Mouse (Mus musculus) spleen, postnatal 0 days (tissue): Measurements from ENCODE around the gene Ift20. TPM values are rescaled to one million over a fixed set of nuclear protein-coding genes. Genes with fewer than 3 reads are reported as not detected.

Experiments
- polyA plus RNA-seq: library from polyadenylated mRNA; unstranded; fragments of >200 nt; fragmentation: Nextera tagmentation; extraction: Ambion mirVana; gene quantifications from 2 replicates; pipeline ENCODE4 v1.2.1, GENCODE M21; 2015

The Ift20 gene
- 87.4 and 93.9 TPM in 2 replicates for polyA plus RNA-seq

GRCm38 (mm10) chr11:78536080-78536689, at the start of gene Ift20, which contains the start of gene Tnfaip1:
Gene Ift20, plus strand, starts transcription at chr11:78536361.
Gene Tnfaip1, minus strand, starts transcription at chr11:78536332.

GRCm38 (mm10) chr11:78497544-78498522, 38.3 kb upstream of the Ift20 start, which contains the start of gene Sarm1:
Gene Sarm1, minus strand, starts transcription at chr11:78497754.

GRCm38 (mm10) chr11:78499004-78499403, 37.2 kb upstream of the Ift20 start, which contains the start of gene Vtn:
Gene Vtn, plus strand, starts transcription at chr11:78499091.

GRCm38 (mm10) chr11:78502909-78503650, 33.1 kb upstream of the Ift20 start, which contains the start of gene Sebox:
Gene Sebox, plus strand, starts transcription at chr11:78503447.

GRCm38 (mm10) chr11:78512025-78512957, 23.9 kb upstream of the Ift20 start, which contains the start of the genes Tmem199 and Poldip2:
Gene Tmem199, minus strand, starts transcription at chr11:78512172.
Gene Poldip2, plus strand, starts transcription at chr11:78512193.

GRCm38 (mm10) chr11:78550168-78551058, 14.3 kb downstream of the Ift20 start, which contains the start of gene Tmem97:
Gene Tmem97, minus strand, starts transcription at chr11:78550777.

Other genes starting within 250 kb of the Ift20 start
- gene BC030499, start 245.5 kb upstream of the Ift20 start, polyA plus RNA-seq: 0.28 and 0.48 TPM in 2 replicates
- 32.4 and 32.5 TPM in 2 replicates for gene Spag5, start 234.8 kb upstream of the Ift20 start, polyA plus RNA-seq
- 1.4 and 1.7 TPM in 2 replicates for gene Aldoc, start 213.4 kb upstream of the Ift20 start, polyA plus RNA-seq
- 30.3 and 30.6 TPM in 2 replicates for gene Pigs, start 207.9 kb upstream of the Ift20 start, polyA plus RNA-seq
- 42.3 and 46.7 TPM in 2 replicates for gene Unc119, start 192.9 kb upstream of the Ift20 start, polyA plus RNA-seq
- gene Foxn1, start 149.8 kb upstream of the Ift20 start, polyA plus RNA-seq: not detected in 2 replicates
- gene Slc13a2, start 114.1 kb upstream of the Ift20 start, polyA plus RNA-seq: 0.08 TPM in 1 of 2 replicates, not detected in the other
- gene Slc46a1, start 70.7 kb upstream of the Ift20 start, polyA plus RNA-seq: 2.3 and 3.3 TPM in 2 replicates
- gene Sarm1, start 38.6 kb upstream of the Ift20 start, polyA plus RNA-seq: 0.04 TPM in 1 of 2 replicates, not detected in the other
- gene Vtn, start 37.3 kb upstream of the Ift20 start, polyA plus RNA-seq: 0.30 and 0.61 TPM in 2 replicates
- not detected in 2 replicates for gene Sebox, start 32.9 kb upstream of the Ift20 start, polyA plus RNA-seq
- 23.5 and 23.7 TPM in 2 replicates for gene Tmem199, start 24.2 kb upstream of the Ift20 start, polyA plus RNA-seq
- gene Poldip2, start 24.2 kb upstream of the Ift20 start, polyA plus RNA-seq: 72.2 and 74.8 TPM in 2 replicates
- 10.6 and 15.0 TPM in 2 replicates for gene Tnfaip1, start within 50 bp of the Ift20 start, polyA plus RNA-seq
- gene Tmem97, start 14.4 kb downstream of the Ift20 start, polyA plus RNA-seq: 37.9 and 39.6 TPM in 2 replicates
- gene Nlk, start 161.0 kb downstream of the Ift20 start, polyA plus RNA-seq: 8.7 and 11.1 TPM in 2 replicates
- gene Ccnq, start 215.4 kb downstream of the Ift20 start, polyA plus RNA-seq: 26.1 and 29.7 TPM in 2 replicates